Mouse (Mus musculus): ENCODE measurements around the gene Lrp3. TPM values are rescaled to one million over a fixed set of nuclear protein-coding genes. Genes with fewer than 3 reads are reported as not detected.

Gene Lrp3
- polyA plus RNA-seq, 1 experiment from 2014 or later, result 7.7 TPM

DNA sequence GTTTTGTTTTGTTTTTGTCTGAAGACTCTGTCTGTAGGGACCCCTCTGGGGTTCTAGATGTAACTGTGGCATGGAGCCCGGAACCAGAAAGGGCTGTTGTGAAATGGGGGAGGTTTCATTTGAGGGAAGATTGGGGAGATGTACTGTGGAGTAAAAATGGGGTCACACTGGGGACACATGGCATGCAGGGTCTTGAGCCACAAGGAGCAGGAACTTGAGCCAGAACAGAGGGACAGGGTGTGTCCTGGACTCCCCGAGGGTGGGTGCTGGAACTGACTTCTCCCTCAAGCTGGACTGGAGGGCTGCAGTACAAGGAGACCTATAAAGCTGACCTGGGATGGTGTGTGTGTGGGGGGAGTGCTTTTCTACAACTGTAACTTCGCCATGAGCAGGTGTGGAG lies 57.8 kb downstream of the Lrp3 start:
- WGBS, result 59% methylated on average over 3 of the region's 3 CpGs
- H3K36me3 ChIP-seq, result no peaks in the 10 kb centered on the region

DNA sequence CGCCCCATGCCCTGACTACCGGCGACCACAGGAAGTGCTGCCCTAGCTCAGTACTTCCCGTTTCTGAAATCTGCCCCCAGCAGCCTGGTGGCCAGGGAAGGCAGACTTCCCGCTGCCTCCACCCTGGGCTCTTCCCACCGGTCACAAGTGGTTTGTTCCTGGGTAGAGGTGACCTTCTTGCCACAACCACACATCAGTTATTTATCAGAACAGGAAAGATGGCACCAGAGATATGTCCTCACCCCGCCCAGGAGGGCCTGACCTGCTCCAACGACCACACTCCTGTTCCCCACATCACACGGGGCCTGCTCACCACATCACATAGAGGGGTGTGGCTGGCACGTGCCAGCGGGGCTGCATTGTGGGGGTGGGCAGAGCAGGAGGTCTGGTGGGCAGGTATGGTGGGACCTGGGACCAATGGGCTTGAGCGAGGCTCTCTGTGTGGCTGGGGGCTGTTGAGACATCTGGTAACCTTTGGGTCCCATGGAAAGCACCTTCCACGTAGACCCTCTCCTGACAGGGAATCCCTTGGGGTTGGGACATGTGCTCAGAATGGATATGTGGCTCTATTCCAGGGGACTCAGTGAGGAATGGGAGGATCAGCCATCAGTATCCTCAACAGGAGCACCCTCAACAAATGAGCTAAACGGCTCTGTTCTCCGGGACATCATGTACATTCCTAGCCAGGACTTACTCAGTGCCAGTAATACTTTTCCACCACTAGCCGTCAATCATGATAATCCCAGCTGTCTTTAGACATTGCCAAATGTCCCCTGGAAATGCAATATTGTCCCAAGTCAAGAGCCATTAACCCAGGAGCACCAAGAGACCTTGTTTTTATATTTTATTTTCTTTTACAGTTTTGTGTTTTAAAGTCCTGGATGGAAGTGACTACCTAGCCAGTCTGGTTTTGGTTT lies 58.5 kb downstream of the Lrp3 start:
- 62% methylated on average over 16 of the region's 16 CpGs for WGBS
- no peak for ATAC-seq (ENCODE audit: borderline replicate concordance, extremely low read depth, low FRiP score, low TSS enrichment)
- no peak overlapping the region for H3K4me3 ChIP-seq
- H3K36me3 ChIP-seq, result no peaks in the 10 kb centered on the region
- H3K4me2 ChIP-seq, result no peak overlapping the region
- H3K9me3 ChIP-seq, result no peaks in the 10 kb centered on the region
- no peaks in the 10 kb centered on the region for H3K27me3 ChIP-seq
- H3K27ac ChIP-seq, result no peak overlapping the region
- no peak overlapping the region for H3K9ac ChIP-seq
- H3K4me1 ChIP-seq, result no peaks in the 10 kb centered on the region

More for the DNA sequence above, 57.8 kb downstream of the Lrp3 start:
- no peak overlapping the region for H3K9ac ChIP-seq
- H3K4me2 ChIP-seq, result no peak overlapping the region
- no peak for ATAC-seq (ENCODE audit: borderline replicate concordance, extremely low read depth, low FRiP score, low TSS enrichment)
- H3K4me1 ChIP-seq, result no peaks in the 10 kb centered on the region
- H3K9me3 ChIP-seq, result no peaks in the 10 kb centered on the region
- no peaks in the 10 kb centered on the region for H3K27me3 ChIP-seq
- no peak overlapping the region for H3K27ac ChIP-seq
- no peak overlapping the region for H3K4me3 ChIP-seq

DNA sequence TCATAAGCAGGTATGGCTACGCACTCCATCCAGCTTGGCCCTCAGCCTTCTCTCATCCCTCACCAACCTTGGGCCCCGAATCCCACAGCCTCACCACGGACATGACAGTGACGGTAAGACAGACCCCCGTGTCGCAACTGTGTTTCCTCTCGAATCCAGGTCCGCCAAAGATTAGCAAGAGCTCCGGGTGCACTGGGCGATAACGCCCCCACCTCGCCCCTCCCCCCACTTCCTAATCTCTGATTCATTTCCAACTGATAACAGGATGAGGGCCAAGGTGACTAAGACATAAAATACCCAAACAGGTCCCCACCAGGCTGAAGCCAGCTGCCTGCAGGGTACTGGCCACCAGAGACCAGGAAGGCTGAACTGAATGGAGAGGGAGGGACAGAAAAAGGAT lies 60.8 kb downstream of the Lrp3 start:
- Histone ChIP-seq H3K27me3 (no peaks in the 10 kb centered on the region), H3K36me3 (no peaks in the 10 kb centered on the region), H3K4me2 (no peak overlapping the region), H3K9me3 (no peaks in the 10 kb centered on the region), H3K27ac (no peak overlapping the region), H3K9ac (no peak overlapping the region), H3K4me1 (peaks cover 6% of the 10 kb centered on the region), H3K4me3 (no peak overlapping the region)
- ATAC-seq (ENCODE audit: borderline replicate concordance, extremely low read depth, low FRiP score, low TSS enrichment), result no peak
- WGBS, result 60% methylated on average over 12 of the region's 12 CpGs

DNA sequence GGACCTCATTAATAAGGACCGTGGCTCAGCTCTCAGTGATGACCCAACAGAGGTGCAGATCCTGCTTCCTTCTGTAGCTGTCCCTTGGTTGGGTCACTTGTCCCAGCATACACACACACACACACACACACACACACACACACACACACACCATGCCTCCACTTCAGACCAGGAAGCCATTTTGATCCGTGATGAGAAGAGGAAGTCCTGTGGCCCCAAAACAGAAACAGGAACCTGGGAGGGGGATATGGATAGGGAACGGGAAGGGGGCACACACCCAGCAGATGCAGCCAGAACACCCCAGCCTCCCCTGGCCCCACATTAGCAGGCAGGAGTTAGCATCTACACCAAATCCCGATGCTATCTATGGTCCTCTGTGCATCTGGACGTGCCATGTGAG lies 64.4 kb downstream of the Lrp3 start:
- H3K4me3 ChIP-seq, result no peak overlapping the region

More for the DNA sequence above, 64.4 kb downstream of the Lrp3 start:
- Histone ChIP-seq H3K4me2 (no peak overlapping the region), H3K9ac (no peak overlapping the region), H3K36me3 (no peaks in the 10 kb centered on the region), H3K27me3 (no peaks in the 10 kb centered on the region), H3K9me3 (no peaks in the 10 kb centered on the region), H3K4me1 (peaks cover 14% of the 10 kb centered on the region), H3K27ac (no peak overlapping the region)
- WGBS, result 65% methylated on average over 5 of the region's 5 CpGs
- ATAC-seq (ENCODE audit: borderline replicate concordance, extremely low read depth, low FRiP score, low TSS enrichment), result no peak

Other genes starting within 250 kb of the Lrp3 start
- gene Cebpg, start 158.9 kb downstream of the Lrp3 start, polyA plus RNA-seq (2015; fragmentation: Nextera tagmentation; extraction: Ambion mirVana), result 42.3 and 44.9 TPM in 2 replicates
- 6.9 and 7.3 TPM in 2 replicates for gene Cebpa, start 96.2 kb downstream of the Lrp3 start, polyA plus RNA-seq (2015; fragmentation: Nextera tagmentation; extraction: Ambion mirVana)
- gene Slc7a10, start 29.1 kb downstream of the Lrp3 start, polyA plus RNA-seq (2015; fragmentation: Nextera tagmentation; extraction: Ambion mirVana), result 2.3 and 3.4 TPM in 2 replicates
- 14.2 and 15.7 TPM in 2 replicates for gene Gpatch1, start 102.9 kb upstream of the Lrp3 start, polyA plus RNA-seq (2015; fragmentation: Nextera tagmentation; extraction: Ambion mirVana)
- 4.7 and 5.0 TPM in 2 replicates for gene Rhpn2, start 118.7 kb upstream of the Lrp3 start, polyA plus RNA-seq (2015; fragmentation: Nextera tagmentation; extraction: Ambion mirVana)
- 18.0 and 19.0 TPM in 2 replicates for gene Faap24, start 181.3 kb upstream of the Lrp3 start, polyA plus RNA-seq (2015; fragmentation: Nextera tagmentation; extraction: Ambion mirVana)
- gene Cep89, start 181.5 kb upstream of the Lrp3 start, polyA plus RNA-seq (2015; fragmentation: Nextera tagmentation; extraction: Ambion mirVana), result 52.9 and 56.8 TPM in 2 replicates
- gene Slc7a9, start 233.3 kb upstream of the Lrp3 start, polyA plus RNA-seq (2015; fragmentation: Nextera tagmentation; extraction: Ambion mirVana), result 0.30 and 0.38 TPM in 2 replicates

Data from lung, embryonic 15.5 days (tissue).